Comparison of ENCODE assay signal across 9 mouse cellular contexts in genomic region chr2:92491950-92492501, GRCm38 (mm10). TPM values are rescaled to one million over a fixed set of nuclear protein-coding genes. Genes with fewer than 3 reads are reported as not detected.
DNase-seq lines count a peak whose midpoint lies in the region; ATAC-seq lines count a peak whose summit lies in the region.
"Had no signal": no experiment of that assay in that cellular context is flagged by ENCODE, and none has a peak within 500 bp of the region (broad histone marks: within the 10 kb centered on the region; RNA-seq: fewer than 3 reads in every experiment).

No protein-coding gene starts in this region.

- peaks cover 10% of the 10 kb centered on the region for H3K4me1 ChIP-seq in intestine, embryonic 14.5 days (replicated peaks; ENCODE audit: control insufficient read depth, insufficient read depth, low read length)

- H3K36me3 ChIP-seq in intestine, embryonic 14.5 days (ENCODE audit: control insufficient read depth, insufficient read depth, low read length): no peaks in the 10 kb centered on the region
- H3K36me3 ChIP-seq: midbrain, embryonic 12.5 days had no signal

- 0 out of 2 replicates have a peak overlapping the region, but pooled peaks have one; percentile 27 for H3K27ac ChIP-seq in intestine, embryonic 14.5 days (ENCODE audit: low read depth)
- H3K27ac ChIP-seq: midbrain, embryonic 12.5 days had no signal

- 0 out of 2 replicates have a peak, but pooled peaks have one; percentile 23 for ATAC-seq in intestine, embryonic 14.5 days (replicated peaks; ENCODE audit: low FRiP score, low TSS enrichment, low read depth)

- no peaks in the 10 kb centered on the region for H3K9me3 ChIP-seq in intestine, embryonic 14.5 days (ENCODE audit: control insufficient read depth, low read length)
- H3K9me3 ChIP-seq: midbrain, embryonic 12.5 days had no signal

- DNase-seq in layer of hippocampus, adult 18-20 months (ENCODE audit: low spot score in 2 of 2): peak; percentile 54 to 72
- no peak for DNase-seq in layer of hippocampus, postnatal 25 days (ENCODE audit: extremely low spot score in 1 of 2, low spot score in 1 of 2)
- peak; percentile 72 for DNase-seq in brain, adult 2 months (ENCODE audit: low read depth, low spot score)
- peak; percentile 52 for DNase-seq in intestine, embryonic 14.5 days (ENCODE audit: low spot score)
- DNase-seq in lung, postnatal 10 days: peak; percentile 74
- no peak for DNase-seq in adrenal gland, adult 2 months
- DNase-seq in frontal cortex, postnatal 10 days (ENCODE audit: low spot score in 2 of 2): no peak
- DNase-seq in adrenal gland, postnatal 14 days: no peak

- H3K9ac ChIP-seq in intestine, embryonic 14.5 days (ENCODE audit: low read length): no peak overlapping the region
- H3K9ac ChIP-seq: midbrain, embryonic 12.5 days had no signal

- WGBS in intestine, embryonic 14.5 days: 28% methylated on average over 12 of the region's 12 CpGs

- H3K4me2 ChIP-seq in intestine, embryonic 14.5 days (ENCODE audit: low read length): no peak overlapping the region
- H3K4me2 ChIP-seq: midbrain, embryonic 12.5 days had no signal

- H3K27me3 ChIP-seq in intestine, embryonic 14.5 days (replicated peaks; ENCODE audit: control insufficient read depth, insufficient read depth, low read length): 0 out of 2 replicates have a peak, but pooled peaks cover 9% of the 10 kb centered on the region

- no peak overlapping the region for H3K4me3 ChIP-seq in intestine, embryonic 14.5 days (ENCODE audit: low read depth, low read length)
- H3K4me3 ChIP-seq: midbrain, embryonic 12.5 days had no signal

RNA-seq across cellular contexts. Expression of gene Slc35c1, which starts 31.7 kb away (rescaled TPM):
- 10 to 100 TPM; 13.6 to 14.1 TPM for total RNA-seq in layer of hippocampus, adult 18-20 months (2021)
- 10 to 100 TPM; 15.1 to 18.1 TPM for total RNA-seq in layer of hippocampus, postnatal 25 days (2021)
- polyA plus RNA-seq in intestine, embryonic 14.5 days (2014; fragmentation: Nextera tagmentation; extraction: Ambion mirVana): 26.8 and 30.2 TPM in 2 replicates
- 10 to 100 TPM; 14.3 to 23.2 TPM for total RNA-seq in adrenal gland, adult 2 months (2021)
- 50.9 and 98.4 TPM in 2 replicates for polyA plus RNA-seq in adrenal gland, adult 2 months (2012; rRNA removed)
- 15.6 and 19.5 TPM in 2 replicates for total RNA-seq in adrenal gland, postnatal 14 days (2021)

RNA-seq across cellular contexts. Expression of gene Cry2, which starts 58.2 kb away (rescaled TPM):
- total RNA-seq in layer of hippocampus, adult 18-20 months (2021): 100 to 1,000 TPM in 1 of 2 experiments, 10 to 100 TPM in 1; 99.0 to 111 TPM
- 100 to 1,000 TPM in 1 of 2 experiments, 10 to 100 TPM in 1; 85.6 to 106 TPM for total RNA-seq in layer of hippocampus, postnatal 25 days (2021)
- polyA plus RNA-seq in intestine, embryonic 14.5 days (2014; fragmentation: Nextera tagmentation; extraction: Ambion mirVana): 16.7 and 18.2 TPM in 2 replicates
- total RNA-seq in adrenal gland, adult 2 months (2021): 10 to 100 TPM; 32.9 to 45.1 TPM
- polyA plus RNA-seq in adrenal gland, adult 2 months (2012; rRNA removed): 27.6 and 53.8 TPM in 2 replicates
- 31.8 and 37.3 TPM in 2 replicates for total RNA-seq in adrenal gland, postnatal 14 days (2021)

Comparison
In these comparisons a context has a peak if more than half of its experiments do, and no peak if none do; other contexts are left out.
1. DNase-seq: peak in layer of hippocampus, adult 18-20 months (2 of 2), brain, adult 2 months (single experiment), intestine, embryonic 14.5 days (single experiment) and lung, postnatal 10 days (single experiment); none in layer of hippocampus, postnatal 25 days (0 of 2), adrenal gland, adult 2 months (single experiment), frontal cortex, postnatal 10 days (0 of 2) and adrenal gland, postnatal 14 days (single experiment).